Mouse (Mus musculus): ENCODE measurements around the gene Celf2.

DNA sequence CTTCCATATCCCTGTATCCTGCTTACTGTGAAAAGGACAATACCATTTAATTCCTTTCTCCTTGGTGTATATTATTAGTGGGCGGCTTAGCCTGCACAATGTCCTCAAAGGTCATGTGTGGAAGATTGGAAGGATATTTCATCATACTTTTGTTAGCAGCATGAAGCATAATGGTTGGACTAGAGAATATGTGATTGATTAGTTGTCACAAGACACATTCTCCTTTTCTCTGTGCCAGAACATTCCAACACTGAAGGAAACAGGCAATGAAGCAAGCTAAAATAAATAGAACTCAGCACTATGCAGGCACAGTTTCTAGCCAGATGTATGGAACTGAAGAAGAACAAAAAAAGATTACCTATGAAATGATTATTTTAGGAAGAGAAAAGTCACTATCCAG lies 482.6 kb downstream of the Celf2 start:
- TF ChIP-seq CTCF (IDR thresholded peaks at IDR 0.05; ENCODE audit: extremely low read depth, insufficient read length, insufficient replicate concordance, low read depth, low read length), result no peak
- TF ChIP-seq POLR2A (IDR thresholded peaks at IDR 0.05; ENCODE audit: low read depth, low read length), result no peak
